Mouse (Mus musculus): ENCODE data around the gene Egflam. TPM values are rescaled to one million over a fixed set of nuclear protein-coding genes. Genes with fewer than 3 reads are reported as not detected.
A peak's percentile ranks its signal among the peaks of the same experiment; 100 is the strongest.

Gene Egflam
- polyA plus RNA-seq (2016; fragmentation: Nextera tagmentation; extraction: Ambion mirVana) = 14.2 and 17.0 TPM in 2 replicates

DNA sequence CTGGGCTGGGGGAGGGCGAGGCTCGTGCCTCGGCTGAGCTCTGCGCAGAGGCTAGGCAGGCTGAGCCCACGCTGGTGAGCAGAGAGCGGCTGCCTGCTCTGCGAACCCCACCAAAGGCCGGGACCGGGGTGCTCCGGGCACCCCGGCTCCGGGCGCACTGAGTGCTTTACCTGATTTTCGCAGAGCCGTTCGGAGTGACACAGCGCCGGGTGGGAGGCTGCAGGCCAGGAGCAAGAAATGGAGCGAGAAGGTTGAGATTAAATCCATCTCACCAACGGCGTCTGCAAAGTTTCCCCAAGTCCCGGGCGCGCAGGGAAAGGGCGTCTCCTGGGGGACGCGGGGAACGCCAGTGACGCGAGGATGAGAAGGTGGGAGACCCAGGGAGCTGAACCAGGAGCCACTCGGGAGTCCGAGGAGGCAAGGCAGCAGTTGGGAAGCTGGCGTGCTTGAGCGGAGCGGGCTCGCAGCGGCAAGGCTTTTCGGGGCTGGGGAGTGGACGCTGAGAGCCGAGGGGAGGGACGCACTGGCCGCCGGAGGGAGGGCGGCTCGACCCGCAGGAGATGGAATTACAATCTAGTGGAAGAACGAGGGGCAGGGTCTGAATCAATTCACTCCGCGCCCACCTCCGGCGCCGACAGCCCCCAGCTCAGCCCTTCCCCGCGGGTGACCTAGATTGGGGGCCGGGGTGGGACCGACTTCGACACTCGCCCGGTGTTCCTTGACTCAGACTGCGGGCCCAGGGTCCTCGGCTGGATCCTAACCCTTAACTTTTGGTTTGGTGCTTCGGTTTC, at the start of gene Egflam:
Egflam (minus strand) TSS at position 578 of the 791 bp plus-strand sequence.
- H3K4me1 ChIP-seq = peaks cover 10% of the 10 kb centered on the region; the same call in 1 of the 2 replicates
- under 1% methylated on average over 62 of the region's 62 CpGs for WGBS
- H3K27me3 ChIP-seq (replicated peaks) = peaks cover 5% of the 10 kb centered on the region
- H3K4me2 ChIP-seq (replicated peaks) = peak within 1 kb of the TSS; percentile 97
- peak; percentile 72 for ATAC-seq (ENCODE audit: low FRiP score, low read depth)
- H3K27ac ChIP-seq = no peak within 1 kb of the TSS
- H3K9ac ChIP-seq = peak within 1 kb of the TSS; percentile 56
- H3K36me3 ChIP-seq = no peaks in the 10 kb centered on the region
- no peaks in the 10 kb centered on the region for H3K9me3 ChIP-seq
- H3K4me3 ChIP-seq = peak within 1 kb of the TSS; percentile 56

DNA sequence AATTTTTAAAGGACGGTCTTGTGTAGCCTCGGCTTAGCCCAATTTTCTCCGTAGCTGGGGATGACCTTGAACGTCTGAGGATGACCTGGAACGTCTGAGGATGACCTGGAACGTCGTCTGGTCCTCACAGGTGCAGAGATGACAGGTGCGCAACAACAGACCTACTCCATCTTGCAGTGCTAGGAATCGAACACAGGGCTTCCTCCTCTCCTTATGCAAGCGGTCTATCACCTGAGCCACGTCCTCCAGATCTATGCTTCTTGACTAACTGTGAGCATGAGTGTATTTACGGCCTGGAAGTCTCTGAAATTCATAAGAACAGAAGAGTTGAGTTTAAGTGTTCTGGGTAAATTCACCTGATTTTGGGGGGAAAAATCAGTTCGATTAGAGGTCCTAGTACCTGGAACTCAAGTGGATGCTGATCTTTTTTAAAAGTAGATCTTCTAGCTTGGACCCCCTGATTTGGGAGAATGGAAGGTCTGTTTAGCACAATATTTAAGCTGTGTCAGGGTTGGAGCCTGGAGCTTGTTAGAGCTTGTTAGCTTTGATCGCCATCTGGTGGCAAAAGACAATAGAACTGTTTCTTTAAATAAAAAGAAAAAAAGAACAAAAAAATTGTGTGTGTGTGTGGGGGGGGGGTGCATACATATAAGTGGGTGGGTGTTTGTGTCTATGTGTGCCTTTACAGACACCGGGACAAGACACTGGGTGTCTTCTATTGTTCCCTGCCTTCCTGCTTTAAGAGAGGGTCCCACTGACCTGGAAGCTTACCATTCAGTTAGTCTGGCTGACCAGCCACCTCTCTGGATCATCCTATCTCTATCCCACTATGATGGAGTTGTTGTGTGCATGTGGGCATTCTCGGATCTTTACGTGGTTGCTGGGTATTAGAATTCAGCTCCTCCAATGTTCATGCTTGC, 45.5 kb upstream of the Egflam start:
- H3K9me3 ChIP-seq = no peaks in the 10 kb centered on the region
- H3K9ac ChIP-seq = no peak overlapping the region
- 69% methylated on average over 17 of the region's 17 CpGs for WGBS
- H3K4me3 ChIP-seq = no peak overlapping the region
- no peak overlapping the region for H3K4me2 ChIP-seq (replicated peaks)
- ATAC-seq (ENCODE audit: low FRiP score, low read depth) = peak; percentile 23; the same call in 1 of the 2 replicates
- H3K36me3 ChIP-seq = no peaks in the 10 kb centered on the region
- no peaks in the 10 kb centered on the region for H3K4me1 ChIP-seq
- no peak overlapping the region for H3K27ac ChIP-seq
- H3K27me3 ChIP-seq (replicated peaks) = no peaks in the 10 kb centered on the region

DNA sequence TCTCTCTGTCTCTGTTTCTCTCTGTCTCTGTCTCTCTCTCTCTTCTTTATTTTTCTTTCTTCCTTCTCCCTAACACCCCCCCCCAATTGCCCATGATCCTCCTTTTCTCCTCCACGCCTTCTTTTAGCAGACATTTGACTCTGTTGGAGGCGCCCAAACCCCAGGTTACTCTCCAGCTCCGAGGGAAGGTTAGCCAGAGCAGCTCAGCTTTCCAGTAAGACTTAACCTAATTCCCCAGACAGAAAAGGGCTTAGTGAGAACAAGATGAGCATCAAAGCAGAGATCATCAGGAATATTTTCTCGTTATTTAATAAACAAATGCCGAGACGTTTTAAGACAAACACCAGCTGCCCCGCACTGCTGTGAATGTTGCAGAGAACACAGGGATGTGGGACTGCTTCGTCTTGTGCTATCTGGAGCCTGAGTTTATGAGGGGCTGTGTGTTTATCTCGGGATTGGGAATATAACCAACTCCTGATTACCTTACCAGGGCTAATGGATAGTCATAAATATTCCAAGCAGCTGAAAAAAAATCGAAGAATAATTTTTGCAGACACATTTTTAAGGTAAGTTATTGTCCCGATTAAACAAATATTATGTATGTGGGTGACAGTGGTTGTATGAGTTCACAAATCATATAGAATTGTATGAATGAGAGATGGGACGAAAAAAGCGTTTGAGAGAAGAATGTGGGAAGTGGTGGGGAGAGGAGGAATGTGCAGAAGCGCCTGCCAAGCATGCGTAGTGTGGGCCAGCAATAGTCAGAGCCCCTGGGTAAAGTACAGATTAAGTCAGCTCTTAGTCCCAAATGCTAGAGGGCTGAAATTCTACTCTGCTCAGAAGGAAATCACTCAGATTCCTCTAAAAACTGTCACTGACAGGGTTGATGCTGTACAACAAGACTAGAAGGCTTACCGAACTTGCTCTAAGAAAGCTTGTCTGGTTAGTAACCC, 44.2 kb upstream of the Egflam start:
- 74% methylated on average over 16 of the region's 16 CpGs for WGBS
- no peak for ATAC-seq (ENCODE audit: low FRiP score, low read depth)
- no peaks in the 10 kb centered on the region for H3K36me3 ChIP-seq
- no peaks in the 10 kb centered on the region for H3K4me1 ChIP-seq
- H3K4me2 ChIP-seq (replicated peaks) = no peak overlapping the region
- H3K9ac ChIP-seq = no peak overlapping the region
- H3K27me3 ChIP-seq (replicated peaks) = no peaks in the 10 kb centered on the region
- H3K9me3 ChIP-seq = no peaks in the 10 kb centered on the region
- no peak overlapping the region for H3K27ac ChIP-seq
- no peak overlapping the region for H3K4me3 ChIP-seq

DNA sequence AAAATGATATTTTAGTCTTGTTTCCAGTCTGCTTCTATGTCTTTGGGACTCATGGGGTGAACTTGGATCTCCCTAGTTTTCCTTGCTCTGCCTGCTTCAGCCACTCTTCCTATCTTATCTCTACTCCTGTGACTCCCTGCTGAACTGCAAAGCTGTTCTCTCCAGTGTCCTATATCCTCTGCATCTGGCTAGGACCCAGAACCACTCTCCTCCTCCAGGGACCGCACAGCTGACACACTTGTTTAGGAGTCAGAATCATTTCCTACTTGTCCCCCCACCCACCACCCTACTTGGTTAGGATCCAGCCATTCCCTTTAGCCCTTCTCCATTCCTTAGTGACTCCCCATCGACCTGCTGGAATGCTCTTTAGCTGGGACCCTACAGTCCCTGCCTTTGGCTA, 26.1 kb upstream of the Egflam start:
- Histone ChIP-seq H3K9me3 (no peaks in the 10 kb centered on the region), H3K27me3 (replicated peaks) (no peaks in the 10 kb centered on the region), H3K36me3 (no peaks in the 10 kb centered on the region), H3K4me2 (replicated peaks) (no peak overlapping the region), H3K9ac (no peak overlapping the region), H3K27ac (no peak overlapping the region), H3K4me1 (no peaks in the 10 kb centered on the region), H3K4me3 (no peak overlapping the region)
- ATAC-seq (ENCODE audit: low FRiP score, low read depth) = no peak
- WGBS = 92% methylated on average over 2 of the region's 2 CpGs

DNA sequence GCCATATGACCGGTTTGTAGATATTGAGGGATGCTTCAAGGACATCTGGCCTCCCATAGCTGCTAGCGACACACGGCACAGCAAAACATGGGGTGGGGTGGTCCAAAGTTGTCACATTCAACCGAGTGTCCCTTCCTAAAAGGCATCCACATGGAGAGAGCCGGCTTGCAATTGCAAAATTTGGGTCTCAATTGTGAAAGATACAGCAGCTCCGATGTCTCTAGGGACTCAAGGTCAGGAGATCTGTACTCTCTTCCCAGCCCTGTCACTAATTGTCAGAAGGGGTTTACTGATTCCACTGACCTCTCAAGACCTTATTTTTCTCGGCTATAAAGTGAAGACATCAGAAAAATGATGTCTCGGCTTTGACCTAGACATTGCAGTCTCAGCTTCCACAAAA, 6.3 kb upstream of the Egflam start:
- 87% methylated on average over 8 of the region's 8 CpGs for WGBS
- ATAC-seq (ENCODE audit: low FRiP score, low read depth) = no peak
- H3K36me3 ChIP-seq = no peaks in the 10 kb centered on the region
- H3K4me2 ChIP-seq (replicated peaks) = no peak overlapping the region
- no peaks in the 10 kb centered on the region for H3K4me1 ChIP-seq
- H3K27me3 ChIP-seq (replicated peaks) = no peaks in the 10 kb centered on the region
- no peaks in the 10 kb centered on the region for H3K9me3 ChIP-seq
- H3K4me3 ChIP-seq = no peak overlapping the region
- no peak overlapping the region for H3K9ac ChIP-seq
- H3K27ac ChIP-seq = no peak overlapping the region

DNA sequence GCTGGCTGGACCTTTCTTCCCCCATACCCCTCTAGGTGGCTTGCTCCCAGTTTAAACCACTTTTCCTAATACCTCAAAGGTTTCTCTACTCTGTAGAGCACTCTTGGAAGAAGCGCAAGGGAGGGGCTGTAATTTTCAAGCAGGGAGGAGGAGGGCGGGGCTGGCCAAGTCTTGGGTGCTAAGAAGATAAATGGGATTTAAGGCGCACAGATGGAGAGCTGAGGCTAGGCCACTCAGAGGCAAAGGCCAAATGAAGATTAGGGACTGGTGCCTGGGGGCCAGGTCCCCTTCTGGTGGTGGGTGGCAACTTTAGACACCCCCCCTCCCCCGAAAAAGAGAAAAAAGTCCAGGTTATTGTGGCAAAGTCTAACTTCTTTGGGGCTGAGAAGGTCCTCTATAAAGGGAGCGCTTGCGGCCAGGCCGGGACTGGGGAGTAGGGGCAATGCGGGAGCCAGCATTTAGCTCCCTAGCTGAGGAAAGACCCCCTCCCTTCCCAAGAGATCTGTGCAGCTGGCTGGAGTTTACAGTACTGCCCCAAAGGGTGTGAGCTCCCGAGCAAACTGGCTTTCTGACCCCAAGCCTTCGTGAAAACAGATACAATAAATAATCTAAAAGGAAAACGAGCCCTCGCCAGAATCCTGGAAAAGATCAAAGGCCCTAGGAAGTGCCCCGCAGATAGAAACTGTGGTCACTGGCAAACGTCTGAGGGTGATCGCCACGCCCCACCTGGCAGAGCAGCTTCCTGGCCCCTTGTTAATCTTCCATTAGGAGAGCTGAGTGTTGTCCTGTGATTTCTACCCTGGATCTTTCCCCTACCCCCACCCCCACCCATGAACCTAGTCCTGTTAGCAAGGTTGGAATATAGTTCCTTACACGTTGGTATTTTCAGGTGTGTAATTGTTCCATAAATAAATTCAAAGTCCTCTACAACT, 680 bp upstream of the Egflam start:
- Histone ChIP-seq H3K9ac (peak overlapping the region; percentile 56), H3K36me3 (no peaks in the 10 kb centered on the region), H3K4me3 (peak overlapping the region; percentile 56), H3K4me1 (peaks cover 10% of the 10 kb centered on the region; the same call in 1 of the 2 replicates), H3K4me2 (replicated peaks) (peak overlapping the region; percentile 97), H3K27ac (no peak overlapping the region), H3K27me3 (replicated peaks) (peaks cover 5% of the 10 kb centered on the region), H3K9me3 (no peaks in the 10 kb centered on the region)
- peak; percentile 64 for ATAC-seq (ENCODE audit: low FRiP score, low read depth)
- WGBS = 3% methylated on average over 17 of the region's 17 CpGs

DNA sequence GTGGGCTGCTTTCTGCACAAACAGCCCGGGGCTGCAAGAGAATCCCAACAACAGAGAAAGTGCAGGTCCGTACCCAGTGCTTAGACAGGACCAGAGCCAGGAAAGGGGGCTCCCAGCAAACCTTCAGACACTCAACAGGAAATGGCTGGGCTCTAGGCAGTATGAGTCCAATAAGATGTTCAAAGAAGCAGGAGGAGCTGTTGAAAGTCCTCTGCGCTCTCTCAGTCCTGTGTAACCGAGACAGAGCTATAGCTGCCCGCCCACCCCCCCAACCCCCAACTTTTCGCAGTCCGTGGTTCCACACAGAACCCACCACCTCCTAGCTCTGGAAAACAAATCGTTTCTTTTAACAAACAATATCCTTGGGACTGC, 763 bp downstream of the Egflam start:
- no peaks in the 10 kb centered on the region for H3K9me3 ChIP-seq
- H3K27ac ChIP-seq = no peak overlapping the region
- H3K4me1 ChIP-seq = peaks cover 10% of the 10 kb centered on the region; the same call in 1 of the 2 replicates
- H3K4me2 ChIP-seq (replicated peaks) = peak overlapping the region; percentile 97
- no peak for ATAC-seq (ENCODE audit: low FRiP score, low read depth)
- WGBS = 3% methylated on average over 8 of the region's 8 CpGs
- no peaks in the 10 kb centered on the region for H3K36me3 ChIP-seq
- H3K9ac ChIP-seq = peak overlapping the region; percentile 56
- H3K27me3 ChIP-seq (replicated peaks) = peaks cover 5% of the 10 kb centered on the region
- peak overlapping the region; percentile 56 for H3K4me3 ChIP-seq

DNA sequence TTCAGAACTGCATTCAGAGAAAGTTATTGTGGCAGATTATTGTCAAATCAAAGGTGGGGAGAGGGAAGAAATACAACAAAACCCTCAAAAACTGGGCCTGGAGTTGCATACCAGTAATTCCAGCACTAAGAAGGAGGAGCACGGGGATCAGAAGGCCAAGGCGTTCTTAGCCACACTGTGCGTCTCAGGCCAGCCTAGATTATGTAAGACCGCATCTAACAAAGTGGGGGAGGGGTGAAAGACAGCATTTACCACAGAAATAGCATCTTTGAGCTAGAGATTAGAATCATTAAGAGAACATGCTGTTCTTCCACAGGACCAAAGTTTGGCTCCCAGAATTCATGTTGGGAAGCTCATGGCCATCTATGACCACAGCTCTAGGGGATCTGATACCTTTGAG, 14.8 kb downstream of the Egflam start:
- Histone ChIP-seq H3K9me3 (no peaks in the 10 kb centered on the region), H3K36me3 (no peaks in the 10 kb centered on the region), H3K4me2 (replicated peaks) (no peak overlapping the region), H3K4me3 (no peak overlapping the region), H3K27ac (no peak overlapping the region), H3K9ac (no peak overlapping the region), H3K4me1 (no peaks in the 10 kb centered on the region), H3K27me3 (replicated peaks) (no peaks in the 10 kb centered on the region)
- ATAC-seq (ENCODE audit: low FRiP score, low read depth) = no peak
- WGBS = 89% methylated on average over 4 of the region's 4 CpGs

DNA sequence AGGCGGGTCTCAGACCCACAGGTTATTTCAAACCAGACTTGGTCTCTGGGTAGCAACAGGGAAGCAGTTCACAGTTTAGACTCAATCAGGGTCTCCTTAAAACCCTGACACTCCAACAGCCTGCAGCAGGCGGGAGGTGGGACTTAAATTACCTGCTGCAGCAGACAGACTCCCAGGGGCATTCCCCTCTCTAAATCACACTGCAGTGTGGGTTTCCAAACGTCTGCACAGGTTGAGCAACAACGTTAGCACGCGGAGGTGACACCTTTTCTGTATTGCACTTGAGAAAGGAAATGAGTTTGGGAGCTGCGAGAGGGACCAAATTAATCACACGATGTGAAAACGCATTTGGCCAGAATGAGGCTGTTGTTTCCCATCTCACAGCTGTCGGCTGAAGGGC, 15.7 kb downstream of the Egflam start:
- no peaks in the 10 kb centered on the region for H3K27me3 ChIP-seq (replicated peaks)
- H3K4me1 ChIP-seq = no peaks in the 10 kb centered on the region
- WGBS = 66% methylated on average over 10 of the region's 10 CpGs
- no peaks in the 10 kb centered on the region for H3K9me3 ChIP-seq
- no peak overlapping the region for H3K4me2 ChIP-seq (replicated peaks)
- no peak overlapping the region for H3K27ac ChIP-seq
- no peak overlapping the region for H3K9ac ChIP-seq
- H3K36me3 ChIP-seq = no peaks in the 10 kb centered on the region
- ATAC-seq (ENCODE audit: low FRiP score, low read depth) = no peak
- H3K4me3 ChIP-seq = no peak overlapping the region

DNA sequence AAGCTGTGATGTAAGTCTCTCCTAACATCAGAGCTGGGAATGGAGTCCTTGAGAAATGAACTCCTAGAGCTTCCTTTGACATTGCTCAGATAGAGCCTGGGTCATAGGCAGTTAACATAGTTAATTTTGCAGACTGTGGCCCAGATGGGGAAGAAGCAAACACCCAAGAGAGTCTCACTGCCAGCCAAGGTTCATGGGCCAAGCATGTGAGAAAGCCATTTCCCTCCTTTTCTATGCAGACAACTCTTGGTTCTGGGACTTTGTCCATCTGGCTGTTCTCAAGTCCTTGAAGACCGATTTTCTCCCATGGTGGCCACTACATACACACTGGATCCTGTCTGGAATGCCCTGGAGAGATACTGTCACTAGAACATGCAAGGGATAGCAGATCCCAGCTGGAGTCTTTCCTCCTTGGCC, 45.6 kb downstream of the Egflam start:
- no peak overlapping the region for H3K9ac ChIP-seq
- H3K9me3 ChIP-seq = no peaks in the 10 kb centered on the region
- H3K27me3 ChIP-seq (replicated peaks) = no peaks in the 10 kb centered on the region
- 81% methylated on average over 1 of the region's 1 CpGs for WGBS
- no peak overlapping the region for H3K27ac ChIP-seq
- H3K4me2 ChIP-seq (replicated peaks) = no peak overlapping the region
- no peaks in the 10 kb centered on the region for H3K36me3 ChIP-seq
- no peaks in the 10 kb centered on the region for H3K4me1 ChIP-seq
- no peak overlapping the region for H3K4me3 ChIP-seq
- ATAC-seq (ENCODE audit: low FRiP score, low read depth) = no peak
